Mouse (Mus musculus) cortical plate, adult 2 months (tissue): Measurements from ENCODE around the gene Tdrd6.

Experiments used
- CTCF ChIP-seq: fragments of 200-500 bp; IDR thresholded peaks from 2 replicates; pipeline ENCODE4 v1.5.1; 2011; ENCODE audit warnings: mild to moderate bottlenecking, control low read depth, low read length; ENCODE audit not compliant: insufficient read depth; ENCODE audit errors: extremely low read depth
- POLR2A ChIP-seq: fragments of 200-500 bp; IDR thresholded peaks from 2 replicates; pipeline ENCODE4 v1.6.1; 2011; ENCODE audit warnings: mild to moderate bottlenecking, low read length, control low read depth; ENCODE audit not compliant: insufficient read depth; ENCODE audit errors: extremely low read depth

GRCm38 (mm10) chr17:43589750-43590149 is 40.3 kb downstream of the Tdrd6 start:
- TF ChIP-seq POLR2A: no peak
- TF ChIP-seq CTCF: no peak
